Mouse (Mus musculus): ENCODE measurements at regions not wholly inside any gene's neighbourhood (a gene's known extent, or its start where the extent isn't known, plus 50 kb on each side); places are given as distances from the start of the nearest gene placed in this dataset.

GRCm38 (mm10) chr15:88288051-88288450 lies 312.1 kb upstream of the Zdhhc25 start:
- Histone ChIP-seq H3K36me3 (ENCODE audit: control insufficient read depth, insufficient read depth, low read length) (no peaks in the 10 kb centered on the region), H3K27ac (ENCODE audit: low read length) (no peak overlapping the region), H3K27me3 (ENCODE audit: control insufficient read depth, insufficient read depth, low read length) (no peaks in the 10 kb centered on the region), H3K4me3 (ENCODE audit: low read depth, low read length) (no peak overlapping the region), H3K4me2 (replicated peaks; ENCODE audit: low read depth, low read length) (no peak overlapping the region), H3K9ac (replicated peaks; ENCODE audit: low read depth, low read length) (no peak overlapping the region), H3K4me1 (ENCODE audit: control insufficient read depth, insufficient read depth, low read length) (no peaks in the 10 kb centered on the region), H3K9me3 (ENCODE audit: control insufficient read depth, low read depth, low read length) (no peaks in the 10 kb centered on the region)
- 28% methylated on average over 16 of the region's 16 CpGs for WGBS
- ATAC-seq (ENCODE audit: insufficient number of reproducible peaks, insufficient read depth, low FRiP score, low read depth) = no peak

DNA sequence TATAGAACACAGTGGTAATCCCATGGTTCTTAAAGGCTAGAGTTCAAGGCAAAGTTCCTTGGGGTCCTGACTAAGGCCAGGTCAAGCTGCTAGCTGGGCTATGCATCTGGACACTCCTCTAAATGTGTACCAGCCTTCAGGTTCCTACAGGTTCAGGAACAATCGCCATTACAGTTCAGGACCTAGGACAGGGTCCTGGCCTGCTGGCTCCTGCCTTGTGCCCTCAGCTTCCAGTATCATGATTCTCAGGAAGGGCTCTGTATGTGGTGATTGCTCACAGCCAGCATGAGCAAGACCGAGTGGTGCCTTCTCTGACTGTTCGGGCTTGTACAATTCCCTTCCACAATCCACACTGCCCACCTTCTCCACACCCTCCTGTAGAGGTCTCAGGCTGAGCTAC lies 311.4 kb upstream of the Zdhhc25 start:
- Histone ChIP-seq H3K27me3 (ENCODE audit: control insufficient read depth, insufficient read depth, low read length) (no peaks in the 10 kb centered on the region), H3K4me3 (ENCODE audit: low read depth, low read length) (no peak overlapping the region), H3K4me1 (ENCODE audit: control insufficient read depth, insufficient read depth, low read length) (no peaks in the 10 kb centered on the region), H3K27ac (ENCODE audit: low read length) (no peak overlapping the region), H3K9me3 (ENCODE audit: control insufficient read depth, low read depth, low read length) (no peaks in the 10 kb centered on the region), H3K36me3 (ENCODE audit: control insufficient read depth, insufficient read depth, low read length) (no peaks in the 10 kb centered on the region), H3K9ac (replicated peaks; ENCODE audit: low read depth, low read length) (no peak overlapping the region), H3K4me2 (replicated peaks; ENCODE audit: low read depth, low read length) (no peak overlapping the region)
- ATAC-seq (ENCODE audit: insufficient number of reproducible peaks, insufficient read depth, low FRiP score, low read depth) = no peak
- WGBS = 37% methylated on average over 3 of the region's 3 CpGs

DNA sequence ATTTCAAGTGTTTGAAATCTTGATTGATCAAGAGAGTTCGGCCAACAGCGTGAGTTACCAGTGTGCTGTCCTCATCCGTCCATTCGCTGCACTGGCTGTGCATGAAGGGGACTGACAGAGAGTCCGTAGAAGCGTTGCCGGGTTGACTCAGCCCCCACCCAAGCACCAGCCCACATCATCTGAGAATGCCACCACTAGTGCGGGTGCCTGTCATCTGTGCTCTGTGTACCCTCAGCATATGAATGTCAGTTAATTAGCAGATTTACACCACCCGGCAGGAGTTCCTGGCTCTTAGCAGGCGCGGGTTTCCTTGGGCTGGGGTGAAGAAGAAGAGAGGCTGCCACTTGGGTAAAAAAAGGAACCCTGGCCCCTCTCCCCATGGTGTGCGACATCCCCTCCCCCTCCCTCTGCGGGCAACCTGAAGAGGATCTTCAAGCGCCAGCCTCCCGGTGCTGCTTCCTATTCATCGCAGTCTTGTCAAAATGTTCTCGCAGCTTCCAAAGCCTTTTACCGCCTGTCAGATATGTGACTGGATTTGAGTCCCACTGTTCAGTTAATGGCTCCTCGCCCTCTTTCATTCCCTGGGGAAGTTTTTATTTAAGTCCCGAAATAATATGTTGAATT lies 309.2 kb upstream of the Zdhhc25 start:
- Histone ChIP-seq H3K36me3 (ENCODE audit: control insufficient read depth, insufficient read depth, low read length) (no peaks in the 10 kb centered on the region), H3K27me3 (ENCODE audit: control insufficient read depth, insufficient read depth, low read length) (no peaks in the 10 kb centered on the region), H3K27ac (ENCODE audit: low read length) (no peak overlapping the region), H3K9ac (replicated peaks; ENCODE audit: low read depth, low read length) (no peak overlapping the region), H3K4me3 (ENCODE audit: low read depth, low read length) (no peak overlapping the region), H3K4me2 (replicated peaks; ENCODE audit: low read depth, low read length) (no peak overlapping the region), H3K4me1 (ENCODE audit: control insufficient read depth, insufficient read depth, low read length) (no peaks in the 10 kb centered on the region), H3K9me3 (ENCODE audit: control insufficient read depth, low read depth, low read length) (no peaks in the 10 kb centered on the region)
- ATAC-seq (ENCODE audit: insufficient number of reproducible peaks, insufficient read depth, low FRiP score, low read depth) = no peak
- 24% methylated on average over 20 of the region's 20 CpGs for WGBS

GRCm38 (mm10) chr15:88299061-88299460 lies 301.0 kb upstream of the Zdhhc25 start:
- WGBS = 47% methylated on average over 6 of the region's 6 CpGs
- no peak overlapping the region for H3K27ac ChIP-seq (ENCODE audit: low read length)
- no peak overlapping the region for H3K4me3 ChIP-seq (ENCODE audit: low read depth, low read length)
- H3K9ac ChIP-seq (replicated peaks; ENCODE audit: low read depth, low read length) = no peak overlapping the region
- no peaks in the 10 kb centered on the region for H3K36me3 ChIP-seq (ENCODE audit: control insufficient read depth, insufficient read depth, low read length)
- ATAC-seq (ENCODE audit: insufficient number of reproducible peaks, insufficient read depth, low FRiP score, low read depth) = no peak
- no peaks in the 10 kb centered on the region for H3K9me3 ChIP-seq (ENCODE audit: control insufficient read depth, low read depth, low read length)
- no peak overlapping the region for H3K4me2 ChIP-seq (replicated peaks; ENCODE audit: low read depth, low read length)
- H3K4me1 ChIP-seq (ENCODE audit: control insufficient read depth, insufficient read depth, low read length) = no peaks in the 10 kb centered on the region
- H3K27me3 ChIP-seq (ENCODE audit: control insufficient read depth, insufficient read depth, low read length) = no peaks in the 10 kb centered on the region

DNA sequence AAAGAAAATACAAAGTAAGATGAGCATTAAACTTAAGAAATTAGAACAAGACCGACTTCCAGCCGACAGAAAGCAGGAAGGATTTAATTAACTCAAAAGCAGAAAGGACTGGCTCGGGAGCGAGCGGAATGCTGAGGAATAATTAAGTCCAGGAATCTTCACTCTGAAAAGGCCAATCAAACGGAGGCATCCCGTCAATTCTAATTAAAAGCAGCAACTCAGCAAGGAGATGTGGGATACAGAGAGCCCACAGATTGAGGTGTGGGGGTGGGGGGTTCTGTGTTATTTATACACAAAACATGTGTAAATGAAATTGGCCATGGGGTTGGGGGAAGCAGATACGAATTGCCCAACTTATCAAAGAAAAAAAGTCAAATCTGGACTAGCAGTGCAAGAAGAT lies 288.9 kb upstream of the Zdhhc25 start:
- Histone ChIP-seq H3K36me3 (ENCODE audit: control insufficient read depth, insufficient read depth, low read length) (no peaks in the 10 kb centered on the region), H3K27me3 (ENCODE audit: control insufficient read depth, insufficient read depth, low read length) (no peaks in the 10 kb centered on the region), H3K4me3 (ENCODE audit: low read depth, low read length) (no peak overlapping the region), H3K4me2 (replicated peaks; ENCODE audit: low read depth, low read length) (no peak overlapping the region), H3K27ac (ENCODE audit: low read length) (no peak overlapping the region), H3K9me3 (ENCODE audit: control insufficient read depth, low read depth, low read length) (no peaks in the 10 kb centered on the region), H3K4me1 (ENCODE audit: control insufficient read depth, insufficient read depth, low read length) (no peaks in the 10 kb centered on the region), H3K9ac (replicated peaks; ENCODE audit: low read depth, low read length) (no peak overlapping the region)
- WGBS = 72% methylated on average over 8 of the region's 8 CpGs
- ATAC-seq (ENCODE audit: insufficient number of reproducible peaks, insufficient read depth, low FRiP score, low read depth) = no peak

DNA sequence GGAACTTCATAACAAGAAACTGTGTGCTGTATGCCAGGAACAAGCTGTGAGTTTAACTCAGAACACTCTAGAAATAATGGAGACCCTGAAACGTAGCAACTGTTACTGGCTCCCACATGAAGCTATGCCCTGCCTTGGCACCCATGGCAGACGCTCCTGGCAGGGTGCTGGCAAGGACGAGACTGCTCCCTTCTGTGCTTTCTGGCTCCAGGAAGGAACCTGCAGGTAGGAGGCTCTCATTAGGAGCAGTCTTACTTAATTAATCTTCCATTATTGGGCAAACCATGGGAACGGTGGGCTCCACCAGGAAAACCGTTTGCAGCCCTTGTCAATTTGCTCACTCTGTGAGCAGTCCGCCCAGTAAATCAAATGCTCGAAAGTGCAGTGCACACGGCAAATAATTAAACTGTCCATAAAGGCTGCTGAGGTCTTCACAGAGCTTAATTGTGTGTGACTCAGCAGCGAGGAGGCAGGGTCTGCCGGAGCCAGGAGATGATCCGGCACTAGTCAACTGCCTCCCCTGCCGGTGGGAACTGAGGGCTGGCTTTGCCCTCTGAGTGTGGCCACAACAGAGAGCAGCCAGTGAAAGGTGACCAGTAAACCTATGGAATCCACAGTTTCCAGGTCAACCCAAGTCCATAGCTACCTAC lies 285.2 kb upstream of the Zdhhc25 start:
- no peak for ATAC-seq (ENCODE audit: insufficient number of reproducible peaks, insufficient read depth, low FRiP score, low read depth)
- H3K9ac ChIP-seq (replicated peaks; ENCODE audit: low read depth, low read length) = no peak overlapping the region
- H3K27ac ChIP-seq (ENCODE audit: low read length) = no peak overlapping the region
- no peak overlapping the region for H3K4me2 ChIP-seq (replicated peaks; ENCODE audit: low read depth, low read length)
- WGBS = 58% methylated on average over 12 of the region's 12 CpGs
- H3K4me1 ChIP-seq (ENCODE audit: control insufficient read depth, insufficient read depth, low read length) = no peaks in the 10 kb centered on the region
- no peak overlapping the region for H3K4me3 ChIP-seq (ENCODE audit: low read depth, low read length)
- H3K27me3 ChIP-seq (ENCODE audit: control insufficient read depth, insufficient read depth, low read length) = no peaks in the 10 kb centered on the region
- H3K36me3 ChIP-seq (ENCODE audit: control insufficient read depth, insufficient read depth, low read length) = no peaks in the 10 kb centered on the region
- H3K9me3 ChIP-seq (ENCODE audit: control insufficient read depth, low read depth, low read length) = no peaks in the 10 kb centered on the region

DNA sequence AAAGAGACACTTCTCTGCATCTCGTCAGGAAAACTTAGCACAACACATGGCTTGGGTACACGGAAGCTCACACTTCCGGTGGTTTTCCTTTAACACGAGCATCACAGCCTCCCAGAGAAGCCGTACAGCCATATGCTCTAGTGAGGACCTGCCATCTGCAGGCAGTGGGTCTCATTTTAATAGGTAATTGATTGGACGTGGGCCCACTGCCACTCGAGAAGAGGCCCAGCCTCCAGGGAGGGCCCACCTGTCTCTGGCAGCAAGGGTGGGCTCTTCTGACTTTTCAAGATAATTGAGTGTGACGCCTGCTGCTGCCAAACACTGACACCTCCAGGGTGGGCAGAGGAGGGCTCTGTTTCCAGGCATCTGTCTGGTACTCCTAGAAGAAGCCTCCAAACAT lies 282.1 kb upstream of the Zdhhc25 start:
- no peak overlapping the region for H3K4me2 ChIP-seq (replicated peaks; ENCODE audit: low read depth, low read length)
- H3K27ac ChIP-seq (ENCODE audit: low read length) = no peak overlapping the region
- H3K27me3 ChIP-seq (ENCODE audit: control insufficient read depth, insufficient read depth, low read length) = no peaks in the 10 kb centered on the region
- H3K9me3 ChIP-seq (ENCODE audit: control insufficient read depth, low read depth, low read length) = no peaks in the 10 kb centered on the region
- no peak overlapping the region for H3K4me3 ChIP-seq (ENCODE audit: low read depth, low read length)
- no peak for ATAC-seq (ENCODE audit: insufficient number of reproducible peaks, insufficient read depth, low FRiP score, low read depth)
- H3K4me1 ChIP-seq (ENCODE audit: control insufficient read depth, insufficient read depth, low read length) = no peaks in the 10 kb centered on the region
- 46% methylated on average over 8 of the region's 8 CpGs for WGBS
- H3K36me3 ChIP-seq (ENCODE audit: control insufficient read depth, insufficient read depth, low read length) = no peaks in the 10 kb centered on the region
- H3K9ac ChIP-seq (replicated peaks; ENCODE audit: low read depth, low read length) = no peak overlapping the region

DNA sequence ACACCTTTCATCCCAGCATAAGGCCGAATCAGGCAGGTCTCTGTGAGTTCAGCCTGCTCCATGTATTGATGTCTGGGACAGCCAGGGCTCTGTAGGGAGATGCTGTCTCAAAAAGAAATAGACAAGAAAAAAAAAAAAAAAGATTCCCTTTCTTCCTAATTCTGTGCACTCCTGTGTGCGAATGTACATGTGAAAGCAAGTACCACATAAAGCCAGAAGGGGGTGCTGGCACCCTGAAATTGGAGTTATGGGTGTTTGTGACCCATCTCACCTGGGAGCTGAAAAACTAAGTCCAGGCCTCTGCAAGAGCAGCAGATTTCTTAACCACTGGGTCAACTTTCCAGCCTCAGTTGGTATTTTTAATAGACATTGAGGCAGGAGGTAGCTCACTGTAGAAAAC lies 280.6 kb upstream of the Zdhhc25 start:
- Histone ChIP-seq H3K27me3 (ENCODE audit: control insufficient read depth, insufficient read depth, low read length) (no peaks in the 10 kb centered on the region), H3K36me3 (ENCODE audit: control insufficient read depth, insufficient read depth, low read length) (no peaks in the 10 kb centered on the region), H3K27ac (ENCODE audit: low read length) (no peak overlapping the region), H3K4me2 (replicated peaks; ENCODE audit: low read depth, low read length) (no peak overlapping the region), H3K4me3 (ENCODE audit: low read depth, low read length) (no peak overlapping the region), H3K4me1 (ENCODE audit: control insufficient read depth, insufficient read depth, low read length) (no peaks in the 10 kb centered on the region), H3K9ac (replicated peaks; ENCODE audit: low read depth, low read length) (no peak overlapping the region), H3K9me3 (ENCODE audit: control insufficient read depth, low read depth, low read length) (no peaks in the 10 kb centered on the region)
- no peak for ATAC-seq (ENCODE audit: insufficient number of reproducible peaks, insufficient read depth, low FRiP score, low read depth)
- 82% methylated on average over 2 of the region's 2 CpGs for WGBS
